Mouse (Mus musculus) kidney, postnatal 0 days (tissue): ENCODE measurements at regions not wholly inside any gene's neighbourhood (a gene's known extent, or its start where the extent isn't known, plus 50 kb on each side); places are given as distances from the start of the nearest gene placed in this dataset.

ENCODE experiments used
- ATAC-seq: fragments of 200-750 bp; cut with Nextera tagmentation; replicated peaks from 2 replicates; pipeline ENCODE4 v1.8.0; 2017; ENCODE audit warnings: low read depth, moderate number of reproducible peaks, moderate TSS enrichment, moderate library complexity; ENCODE audit not compliant: low FRiP score
- DNase-seq: peaks from one replicate; pipeline ENCODE4 v3.0.0-alpha.2; 2016; ENCODE audit warnings: low spot score
- H3K27ac ChIP-seq: fragments of 300-500 bp; sonication (generic); 2 replicates; pipeline ENCODE4 v1.5.1; 2014; ENCODE audit warnings: mild to moderate bottlenecking
- H3K27me3 ChIP-seq: fragments of 300-500 bp; sonication (generic); 2 replicates; pipeline ENCODE4 v1.6.1; 2014; ENCODE audit warnings: low read length, mixed read lengths; ENCODE audit not compliant: insufficient read depth
- H3K36me3 ChIP-seq: fragments of 300-500 bp; sonication (generic); 2 replicates; pipeline ENCODE4 v1.6.1; 2014; ENCODE audit warnings: low read length, mixed read lengths; ENCODE audit not compliant: insufficient read depth
- H3K4me1 ChIP-seq: fragments of 300-500 bp; sonication (generic); replicated peaks from 2 replicates; pipeline ENCODE4 v1.6.1; 2014; ENCODE audit warnings: antibody characterized with exemption, low read length, mixed read lengths; ENCODE audit not compliant: insufficient read depth
- H3K4me2 ChIP-seq: fragments of 300-500 bp; sonication (generic); 2 replicates; pipeline ENCODE4 v1.6.1; 2014; ENCODE audit warnings: mild to moderate bottlenecking, low read length, moderate library complexity, mixed read lengths
- H3K4me3 ChIP-seq: fragments of 300-500 bp; sonication (generic); replicated peaks from 2 replicates; pipeline ENCODE4 v1.5.1; 2014; ENCODE audit warnings: low read depth, low read length
- H3K9ac ChIP-seq: fragments of 300-500 bp; sonication (generic); 2 replicates; pipeline ENCODE4 v1.6.1; 2014; ENCODE audit warnings: low read depth, low read length
- H3K9me3 ChIP-seq: fragments of 300-500 bp; sonication (generic); replicated peaks from 2 replicates; pipeline ENCODE4 v1.6.1; 2016; ENCODE audit warnings: low read length, inconsistent platforms, mixed read lengths
- CTCF ChIP-seq: IDR thresholded peaks from 2 replicates; pipeline ENCODE4 v1.5.1; 2016; ENCODE audit warnings: antibody characterized with exemption, low read depth, mild to moderate bottlenecking, moderate library complexity
- WGBS: fragments of 180-500 bp; shearing (Covaris S2); extraction: QIAGEN DNeasy Blood & Tissue Kit; methylation state at CpG from one replicate; pipeline ENCODE4 v1.1.7; 2014; 5-methylcytosine and 5-hydroxymethylcytosine counted together

DNA sequence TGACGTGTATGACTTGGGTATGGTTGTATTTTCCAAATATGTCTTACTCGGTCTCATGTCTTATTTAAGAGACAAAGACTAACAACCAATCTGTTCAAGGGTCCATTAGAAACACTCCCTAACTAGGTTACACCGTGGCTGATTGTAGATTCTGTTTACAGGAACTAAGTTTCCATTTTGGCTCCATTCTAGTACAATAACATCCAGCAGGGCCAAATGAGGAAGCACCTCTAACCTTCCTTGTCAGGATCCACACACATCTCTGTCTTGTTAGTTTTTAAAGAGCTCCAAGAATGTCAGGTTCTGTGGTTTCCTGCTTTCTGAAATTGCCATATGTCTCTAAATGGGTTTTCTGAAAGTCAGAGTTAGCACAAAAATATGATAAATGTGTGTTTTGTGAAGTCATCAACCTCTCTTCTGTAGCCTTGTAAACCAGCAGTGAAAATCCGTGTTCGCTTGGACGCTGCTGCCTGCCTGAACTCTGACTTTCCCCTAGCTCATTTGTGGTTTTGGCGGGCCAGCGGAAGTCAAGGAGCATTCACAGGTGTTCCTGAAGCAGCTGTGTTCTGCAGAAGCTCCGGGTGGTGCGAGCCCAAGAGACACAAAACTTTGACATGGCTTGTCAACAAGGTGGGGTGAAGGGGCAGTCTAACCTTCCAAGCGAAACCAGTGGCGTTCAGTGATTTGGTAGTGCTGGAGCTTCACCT, 76.8 kb downstream of the Otud1 start:
- H3K4me1 ChIP-seq, result no peaks in the 10 kb centered on the region
- H3K9me3 ChIP-seq, result no peaks in the 10 kb centered on the region
- no peak for TF ChIP-seq CTCF
- H3K4me3 ChIP-seq, result no peak overlapping the region
- H3K4me2 ChIP-seq, result no peak overlapping the region
- H3K27ac ChIP-seq, result no peak overlapping the region
- no peaks in the 10 kb centered on the region for H3K27me3 ChIP-seq
- H3K36me3 ChIP-seq, result no peaks in the 10 kb centered on the region
- 53% methylated on average over 12 of the region's 12 CpGs for WGBS
- DNase-seq (peak; percentile 17), ATAC-seq (no peak)
- H3K9ac ChIP-seq, result no peak overlapping the region

DNA sequence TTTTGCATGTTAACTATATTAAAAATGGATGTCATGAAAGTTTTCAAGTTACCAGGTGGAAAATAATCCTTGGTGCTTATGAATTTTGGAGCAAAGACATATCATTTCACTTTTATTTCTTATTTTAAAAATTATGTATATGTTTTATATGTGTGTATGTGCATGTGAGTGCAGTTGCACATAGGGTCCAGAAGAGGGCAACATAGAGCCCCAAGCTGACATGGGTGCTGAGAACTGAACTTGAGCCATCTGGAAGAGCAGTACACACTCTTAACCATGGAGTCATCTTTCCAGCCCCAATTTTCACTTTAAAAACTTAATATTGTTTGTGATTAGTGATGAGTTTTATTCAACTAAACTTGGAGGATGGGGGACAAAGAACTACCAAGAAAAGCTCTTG, 84.0 kb downstream of the Otud1 start:
- no peak; the same call in 1 of the 2 replicates for TF ChIP-seq CTCF
- H3K36me3 ChIP-seq, result no peaks in the 10 kb centered on the region
- no peak for ATAC-seq

DNA sequence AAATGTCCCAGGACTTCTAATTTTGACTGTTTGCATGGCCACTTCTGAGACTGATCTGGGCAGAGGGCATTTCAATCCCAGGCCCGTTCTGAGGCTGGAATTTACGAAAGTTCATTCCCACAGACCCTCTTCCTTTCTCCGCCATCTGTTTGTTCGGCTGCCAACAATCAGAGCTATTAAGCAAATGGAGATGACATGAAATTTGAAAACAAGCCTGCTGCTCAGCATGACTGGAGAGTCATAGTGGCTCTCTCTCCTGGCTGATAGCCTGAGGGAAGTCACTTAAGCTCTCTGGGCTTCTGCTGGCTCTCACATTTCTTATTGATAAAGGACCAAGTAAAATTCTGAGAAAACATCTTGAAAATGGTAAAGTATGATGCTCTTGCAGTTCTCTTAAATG, 85.9 kb downstream of the Otud1 start:
- no peaks in the 10 kb centered on the region for H3K36me3 ChIP-seq
- no peaks in the 10 kb centered on the region for H3K27me3 ChIP-seq
- no peak for ATAC-seq
- DNase-seq, result no peak
- TF ChIP-seq CTCF, result no peak
- no peaks in the 10 kb centered on the region for H3K4me1 ChIP-seq
- WGBS, result 80% methylated on average over 4 of the region's 4 CpGs
- H3K27ac ChIP-seq, result no peak overlapping the region
- H3K4me2 ChIP-seq, result no peak overlapping the region
- H3K9ac ChIP-seq, result no peak overlapping the region
- H3K4me3 ChIP-seq, result no peak overlapping the region
- H3K9me3 ChIP-seq, result no peaks in the 10 kb centered on the region

More for the DNA sequence above, 84.0 kb downstream of the Otud1 start:
- no peak for DNase-seq
- Histone ChIP-seq H3K9me3 (no peaks in the 10 kb centered on the region), H3K27me3 (no peaks in the 10 kb centered on the region), H3K4me1 (no peaks in the 10 kb centered on the region), H3K9ac (no peak overlapping the region), H3K27ac (no peak overlapping the region), H3K4me3 (no peak overlapping the region), H3K4me2 (no peak overlapping the region)

DNA sequence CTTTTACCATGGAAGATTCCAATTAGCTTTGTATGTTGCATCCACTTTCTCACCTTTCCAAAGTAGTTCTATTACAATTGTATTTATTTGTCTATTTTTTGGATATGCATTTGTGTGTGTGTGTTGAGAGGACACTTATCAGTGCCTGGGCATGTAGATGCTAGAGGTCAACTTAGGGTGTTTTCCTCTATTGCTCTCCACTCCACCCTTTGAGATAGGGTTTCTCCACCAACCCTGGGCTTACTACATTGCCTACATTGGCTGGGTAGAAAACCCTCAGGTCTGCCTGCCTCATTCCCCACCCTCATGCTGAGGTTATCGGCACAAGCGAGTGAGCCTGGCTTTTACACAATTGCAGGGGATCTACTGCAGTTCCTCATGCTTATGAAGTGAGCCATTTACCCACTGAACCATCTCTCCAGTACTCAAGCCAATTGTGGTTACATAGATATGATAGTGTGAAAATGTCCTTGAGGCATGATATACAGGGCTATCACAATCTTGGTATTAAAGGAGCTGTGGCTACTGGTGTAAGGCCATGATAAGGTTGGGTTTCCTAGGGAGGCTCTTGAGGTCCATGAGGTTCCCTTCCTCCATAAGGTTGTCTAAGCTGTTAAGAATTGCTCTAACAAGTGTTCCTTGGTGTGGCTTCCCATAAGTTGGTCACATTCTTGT, 87.6 kb downstream of the Otud1 start:
- 100% methylated on average over 2 of the region's 2 CpGs for WGBS

DNA sequence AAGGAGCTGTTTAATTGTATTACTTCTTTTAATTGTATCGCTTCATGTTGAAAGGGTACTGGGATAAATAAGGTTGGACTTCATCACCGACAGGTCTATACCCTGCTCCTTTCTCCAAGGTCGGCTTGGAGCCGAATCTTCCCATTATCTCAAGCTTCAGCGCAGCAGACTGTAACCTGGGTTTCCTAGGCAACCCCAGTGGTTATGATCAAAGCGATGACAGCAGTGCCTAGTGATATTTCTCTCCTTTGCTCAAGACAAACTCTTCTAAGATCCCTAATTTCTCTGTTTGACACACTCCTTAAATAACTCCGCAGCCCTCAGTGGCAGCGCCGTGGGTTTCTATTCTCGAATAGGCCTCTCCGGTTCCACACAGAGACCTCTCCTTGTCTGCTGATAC, 95.2 kb downstream of the Otud1 start:
- WGBS, result 92% methylated on average over 11 of the region's 11 CpGs
- Histone ChIP-seq H3K4me2 (no peak overlapping the region), H3K9ac (no peak overlapping the region), H3K9me3 (no peaks in the 10 kb centered on the region), H3K27ac (no peak overlapping the region), H3K27me3 (no peaks in the 10 kb centered on the region), H3K36me3 (no peaks in the 10 kb centered on the region), H3K4me3 (no peak overlapping the region), H3K4me1 (no peaks in the 10 kb centered on the region)
- DNase-seq (no peak), ATAC-seq (no peak)
- no peak for TF ChIP-seq CTCF

More for the DNA sequence above, 87.6 kb downstream of the Otud1 start:
- Histone ChIP-seq H3K4me2 (no peak overlapping the region), H3K36me3 (no peaks in the 10 kb centered on the region), H3K4me3 (no peak overlapping the region), H3K4me1 (no peaks in the 10 kb centered on the region), H3K27ac (no peak overlapping the region), H3K9ac (no peak overlapping the region), H3K9me3 (no peaks in the 10 kb centered on the region), H3K27me3 (no peaks in the 10 kb centered on the region)
- no peak for DNase-seq
- TF ChIP-seq CTCF, result no peak
- no peak for ATAC-seq

DNA sequence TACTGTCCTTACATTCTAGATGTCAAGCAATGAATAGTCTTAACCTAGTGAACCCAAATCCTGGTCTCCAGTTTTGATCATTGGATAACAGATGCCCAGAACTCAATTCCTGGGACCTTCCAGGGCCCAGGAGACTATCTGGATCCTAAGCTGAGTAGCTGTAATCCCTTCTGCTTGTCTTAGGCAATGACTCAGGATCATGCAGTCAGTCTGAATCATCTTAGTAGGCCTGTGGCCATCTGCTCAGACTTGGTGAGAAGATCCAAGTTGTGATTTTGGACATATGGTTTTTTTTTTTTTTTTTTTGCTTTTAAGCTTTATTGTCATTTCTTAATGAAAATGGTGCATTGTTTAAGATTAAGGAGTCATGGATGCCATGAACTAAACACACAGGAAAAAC, 95.9 kb downstream of the Otud1 start:
- Histone ChIP-seq H3K4me1 (no peaks in the 10 kb centered on the region), H3K4me3 (no peak overlapping the region), H3K9me3 (no peaks in the 10 kb centered on the region), H3K9ac (no peak overlapping the region), H3K36me3 (no peaks in the 10 kb centered on the region), H3K27me3 (no peaks in the 10 kb centered on the region), H3K4me2 (no peak overlapping the region), H3K27ac (no peak overlapping the region)
- DNase-seq (no peak), ATAC-seq (no peak)
- TF ChIP-seq CTCF, result no peak

DNA sequence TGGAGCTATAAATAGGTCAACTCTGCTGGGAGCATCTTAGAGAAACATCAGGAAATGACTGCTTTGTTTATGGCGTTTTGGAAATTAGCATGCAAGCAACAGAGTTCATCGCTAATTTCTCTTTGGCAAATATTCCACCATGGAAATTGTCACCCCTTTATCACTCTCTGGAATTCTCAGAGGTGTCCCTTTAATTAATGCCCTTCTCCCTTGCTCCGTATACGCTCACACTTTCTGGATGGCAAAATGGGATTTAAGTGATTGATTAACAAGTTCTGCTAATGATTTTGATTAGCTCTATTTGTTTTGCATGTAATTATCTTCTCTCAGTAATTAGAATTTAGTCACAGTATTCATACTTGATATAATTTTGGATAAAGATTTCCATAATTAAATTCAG, 100.4 kb downstream of the Otud1 start:
- ATAC-seq (no peak), DNase-seq (no peak)
- Histone ChIP-seq H3K4me2 (no peak overlapping the region), H3K27ac (no peak overlapping the region), H3K27me3 (no peaks in the 10 kb centered on the region), H3K4me3 (no peak overlapping the region), H3K4me1 (no peaks in the 10 kb centered on the region), H3K9ac (no peak overlapping the region), H3K36me3 (no peaks in the 10 kb centered on the region), H3K9me3 (no peaks in the 10 kb centered on the region)
- 66% methylated on average over 4 of the region's 4 CpGs for WGBS
- TF ChIP-seq CTCF, result no peak
